Mouse (Mus musculus) adrenal gland, postnatal 10 days (tissue): ENCODE measurements around the gene Ric3. TPM values are rescaled to one million over a fixed set of nuclear protein-coding genes. Genes with fewer than 3 reads are reported as not detected.
A peak's percentile ranks its signal among the peaks of the same experiment; 100 is the strongest.
"Not testable (repeated sequence)": the region's sequence is repeated elsewhere in the genome, so short reads cannot be mapped to it uniquely, and the experiment has no call there.

Experiments
- DNase-seq: peaks from one replicate; pipeline ENCODE4 v3.0.0; 2021; ENCODE audit warnings: mixed read lengths
- long read RNA-seq, 2 experiments: library from polyadenylated mRNA; stranded (forward); transcript quantifications; one replicate each; pipeline ENCODE4 v2.0.0; 2021
- total RNA-seq, 2 experiments: library from RNA; stranded (reverse); gene quantifications; 2 replicates each; pipeline ENCODE4 v1.2.3; 2021

Ric3 gene
- total RNA-seq, result 10 to 100 TPM; 15.2 to 15.4 TPM
- long read RNA-seq, experiment 1, full-length matches to known transcripts, result 6 of 12 reads
- long read RNA-seq, experiment 1, partial matches to known transcripts, result 4 of 12 reads
- long read RNA-seq, experiment 1, other reads (novel, unspliced or antisense), result 2 of 12 reads
- long read RNA-seq, experiment 2, full-length matches to known transcripts, result 10 of 14 reads
- long read RNA-seq, experiment 2, partial matches to known transcripts, result 0 of 14 reads
- long read RNA-seq, experiment 2, other reads (novel, unspliced or antisense), result 4 of 14 reads

DNA sequence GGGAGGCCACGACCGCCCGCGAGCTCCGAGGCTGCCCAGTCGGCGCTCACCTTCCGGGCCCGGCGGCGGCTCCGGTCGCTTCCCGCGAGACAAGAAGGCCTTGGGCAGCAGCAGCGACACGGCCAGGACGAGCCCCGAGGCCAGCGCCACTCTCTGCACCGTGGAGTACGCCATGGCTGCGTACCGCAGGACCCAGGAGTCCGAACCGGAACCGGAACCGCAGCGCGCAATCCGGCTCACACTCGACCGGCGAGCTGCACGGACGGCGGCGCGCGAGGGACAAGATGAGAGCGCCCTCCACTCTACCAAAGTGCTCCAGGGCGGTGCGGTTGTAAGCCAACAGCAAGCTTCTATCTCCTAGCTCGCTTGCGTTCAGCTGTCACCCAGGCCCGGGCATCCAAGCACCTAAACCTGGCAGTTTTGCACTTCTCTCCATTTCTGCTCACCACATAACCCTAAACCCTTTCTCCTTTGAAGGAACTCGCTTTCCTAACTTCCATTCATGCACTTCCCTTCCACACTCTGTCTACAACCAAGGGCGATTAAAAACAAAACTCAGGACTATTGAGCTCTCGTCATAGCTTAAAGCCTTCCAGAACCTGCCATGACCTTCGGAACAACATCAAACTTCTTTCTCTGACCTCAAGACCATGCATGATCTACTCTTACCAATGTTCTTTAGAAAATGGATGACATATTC lies at the start of gene Ric3:
Gene Ric3 (minus strand): TSS at position 219 of the 700 bp plus-strand sequence.
- DNase-seq, result peak; percentile 82

DNA sequence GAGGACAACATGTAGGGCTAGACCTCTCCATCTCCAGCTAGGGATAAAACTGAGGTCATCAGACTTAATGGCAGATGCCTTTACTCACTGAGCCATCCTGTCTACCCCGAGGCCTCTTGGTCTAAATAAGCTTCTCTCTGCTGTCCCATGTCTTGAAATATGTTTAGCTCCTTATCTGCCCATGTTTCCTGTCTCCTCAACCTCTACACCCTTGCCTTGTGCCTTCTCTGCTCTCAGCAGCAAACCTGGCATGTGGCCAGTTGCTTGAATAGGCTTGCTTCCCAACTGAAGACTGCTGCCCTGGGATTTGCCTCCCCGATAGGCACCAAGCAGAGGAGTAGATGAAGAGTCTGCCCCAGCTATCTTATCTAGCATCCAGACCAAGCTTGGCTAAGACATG lies 48.4 kb upstream of the Ric3 start:
- DNase-seq, result no peak

- DNase-seq, result no peak
Observed at GRCm38 (mm10) chr7:109129946-109130686, 47.0 kb upstream of the Ric3 start.

DNA sequence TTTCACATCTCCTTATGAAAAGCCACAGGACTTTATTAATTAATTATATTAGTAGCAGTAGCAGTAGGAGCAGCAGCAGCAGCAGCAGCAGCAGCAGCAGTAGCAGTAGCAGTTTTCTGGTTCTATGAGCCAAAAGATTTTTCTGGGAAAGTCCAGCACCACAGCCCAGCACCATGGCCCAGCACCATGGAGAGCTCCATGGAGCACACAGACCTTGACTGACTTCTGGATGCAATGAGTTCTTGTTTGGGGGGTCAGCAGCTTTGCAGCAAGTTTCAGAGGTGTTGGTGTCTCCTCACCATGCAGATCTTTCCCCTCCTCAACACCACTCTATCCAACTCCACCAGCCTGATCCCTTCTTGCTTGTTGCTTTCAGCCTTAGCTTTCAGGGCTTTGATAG lies 46.3 kb upstream of the Ric3 start:
- peak; percentile 69 for DNase-seq

- DNase-seq, result no peak
Observed at GRCm38 (mm10) chr7:109115929-109116328, 32.8 kb upstream of the Ric3 start.

DNA sequence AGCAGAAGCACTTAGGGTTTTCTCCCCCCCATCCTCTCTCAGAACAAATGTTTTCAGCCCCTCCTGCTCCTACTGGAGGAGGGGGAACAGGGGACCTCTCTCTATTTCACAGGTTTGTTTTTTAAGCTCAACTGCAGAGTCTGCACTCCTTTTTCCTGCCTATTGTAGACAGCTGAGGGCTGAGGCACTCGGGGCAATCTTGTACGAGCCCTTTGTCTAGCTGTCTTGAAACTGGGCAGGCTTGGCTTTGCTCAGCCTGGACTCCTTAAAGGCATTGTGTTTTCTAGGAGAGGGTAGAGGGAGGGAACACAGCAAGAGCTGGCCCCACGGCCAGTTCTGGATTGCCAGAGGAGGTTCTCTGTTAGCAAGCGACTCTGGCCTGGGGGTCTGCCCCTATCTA lies 32.4 kb upstream of the Ric3 start:
- DNase-seq, result not testable (repeated sequence)

GRCm38 (mm10) chr7:109114950-109115349 lies 31.8 kb upstream of the Ric3 start:
- DNase-seq, result no peak

GRCm38 (mm10) chr7:109111000-109111399 lies 27.9 kb upstream of the Ric3 start:
- DNase-seq, result no peak

DNA sequence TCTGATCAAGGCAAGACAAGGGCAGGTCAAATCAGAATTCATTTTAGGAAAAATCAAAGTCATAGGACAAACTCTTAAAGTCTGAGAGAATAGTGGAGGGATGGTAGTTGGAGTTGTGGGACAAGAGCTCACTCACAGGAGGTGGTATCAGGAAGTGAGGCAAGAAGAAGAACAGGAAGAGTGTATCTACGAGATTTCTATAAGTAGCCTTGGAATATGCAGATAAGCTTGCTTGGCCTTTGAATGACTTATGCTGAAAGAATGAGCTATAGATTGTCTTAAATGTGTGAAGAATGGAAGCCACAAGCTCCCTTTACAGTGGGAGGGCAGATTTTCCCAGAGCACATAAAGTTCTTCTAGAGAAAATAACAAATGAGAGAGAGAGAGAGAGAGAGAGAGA lies 21.8 kb upstream of the Ric3 start:
- DNase-seq, result no peak

DNA sequence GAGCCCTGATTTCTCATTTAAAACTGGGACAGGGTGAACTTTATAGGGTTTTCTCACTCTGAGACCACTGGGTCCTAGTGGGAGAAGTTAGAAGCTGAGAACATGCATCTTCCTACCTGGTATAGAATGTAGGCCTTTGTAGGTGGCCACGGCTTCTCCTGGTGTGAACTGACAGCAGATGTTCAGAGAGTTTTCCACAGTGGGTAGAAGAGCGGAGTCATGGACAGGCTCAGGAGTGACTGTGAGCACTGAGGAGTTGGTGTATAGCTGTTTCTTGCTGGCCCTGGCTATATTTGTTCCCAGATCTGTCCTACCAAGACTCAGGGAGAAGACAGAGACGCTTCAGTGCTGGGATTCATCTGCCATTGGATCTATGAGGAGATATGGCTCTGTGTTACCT lies 18.0 kb upstream of the Ric3 start:
- no peak for DNase-seq

DNA sequence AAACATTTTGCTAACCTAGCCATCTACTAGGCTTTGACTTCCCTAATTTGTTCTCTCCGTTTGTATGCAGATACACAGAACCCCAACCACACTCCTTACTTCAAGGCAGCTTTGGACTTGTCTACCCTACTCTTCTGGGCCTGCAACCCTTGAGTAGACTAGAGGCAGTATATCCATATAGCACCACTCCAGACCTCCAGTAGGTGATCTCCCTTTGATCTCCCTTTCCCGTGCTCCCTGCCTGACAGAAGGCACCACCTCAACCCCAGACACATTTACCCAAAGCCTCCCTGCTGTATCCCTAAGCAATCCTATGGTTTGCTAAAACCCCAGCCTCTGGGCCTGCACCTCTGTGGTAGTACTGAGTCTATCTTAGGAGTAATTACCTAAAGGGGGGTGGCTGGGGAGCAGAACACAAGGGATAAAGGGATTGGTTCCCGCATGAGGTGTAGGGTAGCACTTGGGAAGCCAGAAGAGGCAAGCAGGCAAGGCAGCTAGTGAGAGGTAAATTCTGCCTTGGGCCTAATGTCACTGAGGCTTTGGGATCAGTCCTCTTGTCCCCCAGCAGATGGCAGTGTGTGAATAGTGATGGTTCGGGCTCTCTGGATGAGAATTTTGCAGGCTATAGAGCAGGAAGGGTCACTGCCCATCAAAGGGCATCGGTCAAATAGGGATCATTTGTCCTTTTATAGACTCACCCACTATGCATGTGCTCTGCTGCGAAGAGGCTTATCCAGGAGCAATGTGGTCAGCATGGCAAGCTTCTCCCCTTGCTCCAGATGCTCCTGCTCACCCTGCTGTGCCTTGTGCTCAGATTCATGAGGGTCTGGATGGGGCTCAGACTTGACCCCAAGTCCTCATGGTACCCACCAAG lies 15.3 kb upstream of the Ric3 start:
- DNase-seq, result peak; percentile 58

- DNase-seq, result no peak
Observed at GRCm38 (mm10) chr7:109097203-109097602, 14.1 kb upstream of the Ric3 start.

DNA sequence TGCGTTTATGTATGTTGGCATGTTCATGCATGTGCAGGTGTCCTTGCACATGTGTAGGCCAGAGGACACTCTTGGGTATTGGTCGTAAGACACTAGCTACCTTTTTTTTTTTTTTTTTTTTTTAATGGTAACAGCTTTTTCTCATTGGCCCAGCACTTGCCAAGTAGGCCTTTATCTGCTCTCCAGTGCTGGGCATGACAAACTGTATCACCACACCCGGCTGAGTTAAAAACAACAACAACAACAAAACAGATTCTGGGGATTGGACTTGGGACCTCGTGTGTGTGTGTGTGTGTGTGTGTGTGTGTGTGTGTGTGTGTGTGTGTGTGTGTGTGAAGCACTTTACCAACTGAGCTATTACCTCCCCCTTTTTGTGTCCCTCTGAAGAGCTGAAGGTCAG lies 13.5 kb upstream of the Ric3 start:
- no peak for DNase-seq

DNA sequence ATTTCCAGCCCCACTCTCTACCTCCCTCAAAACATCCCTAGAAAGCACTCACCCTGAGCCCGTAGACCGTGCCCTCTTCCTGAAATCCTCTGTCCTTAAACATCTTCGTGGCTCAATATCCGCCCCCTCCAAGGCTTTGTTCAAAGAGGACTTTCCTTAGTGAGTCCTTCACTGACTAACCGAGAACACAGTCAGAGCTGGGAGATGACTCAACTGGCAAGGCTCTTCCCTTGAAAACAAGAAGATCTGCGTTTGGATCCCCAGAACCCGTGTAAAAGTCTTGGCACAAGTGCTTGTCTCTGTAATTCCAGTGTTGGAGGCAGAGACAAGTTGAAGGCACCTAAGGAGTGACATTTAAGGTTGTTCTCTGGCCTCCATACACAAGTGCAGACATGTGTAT lies 11.2 kb upstream of the Ric3 start:
- DNase-seq, result no peak

DNA sequence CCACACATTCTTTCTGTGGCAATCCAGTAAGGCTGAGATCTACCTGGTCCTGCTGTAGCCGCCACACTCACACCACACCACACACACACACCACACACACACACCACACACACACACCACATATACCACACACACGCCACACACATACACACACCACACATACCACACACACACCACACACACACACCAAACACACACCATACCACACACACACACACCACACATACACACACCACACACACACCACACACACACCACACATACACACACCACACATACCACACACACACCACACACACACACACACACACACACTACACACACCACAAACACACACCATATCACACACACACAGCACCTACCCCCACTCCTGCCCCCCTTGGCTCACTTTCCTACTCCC lies 8.2 kb upstream of the Ric3 start:
- DNase-seq, result not testable (repeated sequence)

DNA sequence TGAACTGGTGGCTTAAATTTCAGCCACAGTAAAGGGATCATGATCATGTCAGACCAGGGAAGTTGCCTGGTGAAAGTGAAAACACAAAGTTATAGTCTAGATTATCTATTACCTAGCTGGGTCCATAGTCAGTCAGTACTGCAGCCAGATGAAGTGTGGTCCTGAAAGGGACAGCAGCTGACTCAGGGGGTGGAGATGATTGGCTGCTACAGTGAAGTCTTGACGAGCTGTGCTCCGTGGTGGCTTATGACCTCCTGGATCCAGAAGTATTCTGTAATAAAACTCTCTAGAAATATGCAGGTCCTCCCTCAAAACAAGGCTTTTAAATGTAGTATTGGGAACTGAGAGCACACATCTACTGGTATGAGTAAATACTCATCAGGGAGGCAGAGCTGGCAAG lies 3.8 kb upstream of the Ric3 start:
- no peak for DNase-seq

DNA sequence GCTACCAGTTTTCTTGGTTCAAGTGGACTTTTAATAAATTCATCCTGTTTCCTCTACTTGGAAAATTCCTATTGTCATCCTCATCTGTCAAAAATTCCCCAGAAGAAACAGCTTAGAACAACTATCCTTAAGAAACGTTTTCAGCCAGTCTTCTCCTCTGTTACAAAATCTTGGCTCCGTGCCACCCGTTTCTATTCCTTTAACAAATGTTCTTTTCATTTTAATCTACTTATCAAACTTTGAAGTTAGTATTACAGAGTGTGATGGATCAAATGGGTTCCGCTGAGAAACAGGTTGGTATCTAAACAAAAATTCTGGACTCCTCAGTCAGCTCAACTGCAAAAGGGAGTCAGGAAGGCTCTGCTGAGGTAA lies 668 bp upstream of the Ric3 start:
- DNase-seq, result no peak

GRCm38 (mm10) chr7:109082269-109083112 lies 640 bp downstream of the Ric3 start:
- DNase-seq, result peak; percentile 83

DNA sequence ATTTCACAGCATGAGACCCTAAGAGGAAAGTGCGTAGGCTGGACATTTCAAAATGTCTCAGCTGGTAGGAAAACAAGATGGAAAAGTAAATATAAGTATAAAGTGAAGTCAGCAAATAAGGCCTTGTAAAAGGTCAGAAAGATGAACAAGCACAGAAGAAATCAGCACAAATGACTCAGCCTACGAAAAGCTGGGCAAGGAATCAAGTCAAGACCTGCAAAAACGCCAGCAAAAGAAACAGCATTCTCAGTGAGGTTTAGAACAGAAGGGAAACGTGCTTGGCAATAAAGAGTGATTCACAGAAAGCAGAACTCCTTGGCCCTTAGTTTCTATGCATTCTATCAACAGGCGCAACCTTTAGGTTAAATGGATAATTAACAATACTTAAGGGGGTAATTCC lies 10.8 kb downstream of the Ric3 start:
- DNase-seq, result peak; percentile 15

- no peak for DNase-seq
Observed at GRCm38 (mm10) chr7:109069641-109070040, 13.5 kb downstream of the Ric3 start.

DNA sequence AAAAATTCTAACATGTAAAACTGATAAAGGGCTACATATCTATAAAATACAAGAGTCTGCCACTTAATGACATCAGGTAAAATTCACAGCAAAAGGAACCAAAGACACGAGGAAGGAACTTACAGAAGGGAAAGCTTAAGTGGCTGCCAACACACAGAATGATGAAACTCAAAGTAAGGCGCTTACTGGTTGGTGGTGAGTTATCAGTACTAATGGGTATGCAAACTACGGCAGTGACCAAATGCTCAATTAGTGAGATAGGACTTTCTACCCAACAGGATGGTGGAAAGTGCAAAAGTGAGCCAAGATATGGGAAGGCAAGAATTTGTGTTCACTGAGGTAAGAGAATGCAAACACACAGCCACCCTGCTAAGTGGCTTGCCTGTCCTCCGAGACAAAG lies 23.6 kb downstream of the Ric3 start:
- DNase-seq, result no peak
